Mouse (Mus musculus) myocyte (in vitro differentiated cells): ENCODE data around the gene Extl2. TPM values are rescaled to one million over a fixed set of nuclear protein-coding genes. Genes with fewer than 3 reads are reported as not detected.

Experiments
- H3K27me3 ChIP-seq: one replicate; pipeline ENCODE4 v1.6.1; 2011; ENCODE audit not compliant: control insufficient read depth, insufficient read depth, insufficient read length
- H3K36me3 ChIP-seq: one replicate; pipeline ENCODE4 v1.6.1; 2011; ENCODE audit not compliant: control insufficient read depth, insufficient read depth
- H3K4me2 ChIP-seq: one replicate; pipeline ENCODE4 v1.6.1; 2011; ENCODE audit warnings: low read depth, control low read depth
- H3K4me3 ChIP-seq: one replicate; pipeline ENCODE4 v1.5.1; 2011; ENCODE audit warnings: mild to moderate bottlenecking, control low read depth, moderate library complexity
- H3K79me2 ChIP-seq: one replicate; pipeline ENCODE4 v1.6.1; 2011; ENCODE audit not compliant: control insufficient read depth, insufficient read depth
- H3ac ChIP-seq: one replicate; pipeline ENCODE4 v1.6.1; 2011; ENCODE audit not compliant: control insufficient read depth, insufficient read length
- CEBPB ChIP-seq: IDR thresholded peaks from 2 replicates; pipeline ENCODE4 v1.6.1; 2011; ENCODE audit warnings: mild to moderate bottlenecking, moderate library complexity; ENCODE audit not compliant: poor library complexity, insufficient read depth, severe bottlenecking
- E2F4 ChIP-seq: IDR thresholded peaks from one replicate; pipeline ENCODE4 v1.6.1; 2011; ENCODE audit warnings: mild to moderate bottlenecking, control low read depth, moderate library complexity; ENCODE audit not compliant: insufficient read depth
- MAX ChIP-seq: IDR thresholded peaks from one replicate; pipeline ENCODE4 v1.6.1; 2011; ENCODE audit warnings: low read depth, mild to moderate bottlenecking, control low read depth
- MYOD1 ChIP-seq, 3 experiments: IDR thresholded peaks; one replicate each; pipeline ENCODE4 v1.6.1; 2011; ENCODE audit warnings: control low read depth in 2 of 3, low read depth in 2 of 3, mild to moderate bottlenecking in 2 of 3, moderate library complexity in 1 of 3; ENCODE audit not compliant: insufficient read length in 2 of 3, control insufficient read depth in 1 of 3
- MYOG ChIP-seq, 3 experiments: IDR thresholded peaks; one replicate each; pipeline ENCODE4 v1.6.1; 2011; ENCODE audit warnings: control low read depth in 2 of 3, low read depth in 2 of 3, mild to moderate bottlenecking in 2 of 3; ENCODE audit not compliant: insufficient read length in 2 of 3, control insufficient read depth in 1 of 3, insufficient read depth in 1 of 3
- POLR2A ChIP-seq: IDR thresholded peaks from one replicate; pipeline ENCODE4 v1.6.1; 2011; ENCODE audit warnings: low read depth, mild to moderate bottlenecking, control low read depth, moderate library complexity; ENCODE audit not compliant: insufficient read length
- POLR2AphosphoS2 ChIP-seq: IDR thresholded peaks from one replicate; pipeline ENCODE4 v1.6.1; 2011; ENCODE audit warnings: low read depth, control low read depth; ENCODE audit not compliant: insufficient read length
- REST ChIP-seq: IDR thresholded peaks from one replicate; pipeline ENCODE4 v1.6.1; 2011; ENCODE audit warnings: mild to moderate bottlenecking, control low read depth, moderate library complexity; ENCODE audit not compliant: insufficient read depth, insufficient read length
- SRF ChIP-seq: IDR thresholded peaks from one replicate; pipeline ENCODE4 v1.6.1; 2011; ENCODE audit warnings: low read depth; ENCODE audit not compliant: control insufficient read depth, insufficient read length
- TCF12 ChIP-seq: IDR thresholded peaks from one replicate; pipeline ENCODE4 v1.6.1; 2011; ENCODE audit warnings: mild to moderate bottlenecking, control low read depth; ENCODE audit not compliant: poor library complexity, insufficient read depth, severe bottlenecking
- TCF3 ChIP-seq: IDR thresholded peaks from one replicate; pipeline ENCODE4 v1.6.1; 2011; ENCODE audit warnings: low read depth, control low read depth; ENCODE audit not compliant: insufficient read length
- USF1 ChIP-seq: IDR thresholded peaks from one replicate; pipeline ENCODE4 v1.6.1; 2011; ENCODE audit warnings: low read depth, mild to moderate bottlenecking, control low read depth, moderate library complexity
- polyA plus RNA-seq: library from polyadenylated mRNA; unstranded; fragments of >200 nt; fragmentation: generic; extraction: Trizol; gene quantifications from one replicate; pipeline ENCODE4 v1.2.1, GENCODE M21; 2012; ENCODE audit warnings: missing spikeins

The Extl2 gene
- polyA plus RNA-seq, 1 experiment = 9.4 TPM

DNA sequence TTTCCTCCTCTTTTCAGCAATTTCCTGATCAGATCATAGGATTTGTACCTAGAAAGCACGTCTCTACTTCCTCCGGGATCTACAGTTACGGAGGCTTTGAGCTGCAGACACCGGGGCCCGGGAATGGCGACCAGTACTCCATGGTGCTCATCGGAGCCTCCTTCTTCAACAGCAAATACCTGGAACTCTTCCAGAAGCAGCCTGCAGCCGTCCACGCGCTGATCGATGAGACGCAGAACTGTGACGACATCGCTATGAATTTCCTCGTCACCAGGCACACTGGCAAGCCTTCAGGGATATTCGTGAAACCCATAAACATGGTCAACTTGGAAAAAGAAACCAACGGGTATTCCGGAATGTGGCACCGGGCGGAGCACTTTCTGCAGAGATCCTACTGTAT is 19.7 kb downstream of the Extl2 start:
- H3K27me3 ChIP-seq = no peaks in the 10 kb centered on the region
- H3K79me2 ChIP-seq = no peaks in the 10 kb centered on the region
- H3K36me3 ChIP-seq = peaks cover 12% of the 10 kb centered on the region
- H3K4me2 ChIP-seq = no peak overlapping the region
- no peak overlapping the region for H3ac ChIP-seq
- H3K4me3 ChIP-seq = no peak overlapping the region
- TF ChIP-seq MYOD1 (IDR thresholded peaks at IDR 0.05; ENCODE audit: control insufficient read depth in 1 of 3, insufficient read length in 2 of 3, low read depth in 2 of 3) = no peak
- TF ChIP-seq TCF3 = no peak
- no peak for TF ChIP-seq CEBPB
- no peak for TF ChIP-seq POLR2A
- TF ChIP-seq REST = no peak
- no peak for TF ChIP-seq MYOG (IDR thresholded peaks at IDR 0.05; ENCODE audit: control insufficient read depth in 1 of 3, insufficient read depth in 1 of 3, insufficient read length in 2 of 3, low read depth in 2 of 3)
- no peak for TF ChIP-seq TCF12
- TF ChIP-seq SRF = no peak
- no peak for TF ChIP-seq E2F4
- TF ChIP-seq POLR2AphosphoS2 = no peak
- no peak for TF ChIP-seq USF1
- no peak for TF ChIP-seq MAX

DNA sequence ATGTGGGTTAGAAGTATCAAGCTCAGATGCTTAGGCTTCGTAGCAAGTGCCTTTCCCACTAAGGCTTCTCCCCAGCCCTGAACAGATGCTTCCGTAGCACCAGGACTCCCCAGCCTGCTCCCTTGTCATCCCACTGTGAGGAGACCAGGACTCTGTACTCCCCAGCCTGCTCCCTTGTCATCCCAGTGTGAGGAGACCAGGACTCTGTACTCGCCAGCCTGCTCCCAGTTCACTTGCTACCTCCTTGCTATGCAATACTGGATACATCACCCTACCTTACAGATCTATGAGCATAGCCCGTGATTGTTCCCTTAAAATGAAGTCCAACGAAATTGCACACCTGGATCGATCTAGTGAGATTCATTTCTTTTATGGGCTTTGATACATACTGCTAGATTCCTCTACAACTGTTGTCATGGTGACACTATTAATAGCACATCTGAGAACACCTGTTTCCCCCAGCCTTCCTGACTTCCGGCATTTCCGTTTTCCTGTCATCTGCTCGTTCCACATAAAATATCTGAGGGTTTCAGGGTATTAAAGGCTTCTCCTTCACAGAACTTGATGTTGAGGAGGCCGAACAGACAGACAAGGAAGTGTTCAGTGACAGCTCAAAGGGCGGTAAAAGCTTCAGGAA is 23.0 kb downstream of the Extl2 start:
- no peak overlapping the region for H3K4me2 ChIP-seq
- no peaks in the 10 kb centered on the region for H3K79me2 ChIP-seq
- H3K27me3 ChIP-seq = no peaks in the 10 kb centered on the region
- no peak for TF ChIP-seq POLR2AphosphoS2
- TF ChIP-seq TCF3 = no peak
- no peak for TF ChIP-seq USF1
- TF ChIP-seq CEBPB = no peak
- TF ChIP-seq SRF = no peak
- peak in 1 of 3 experiments; percentile 27 for TF ChIP-seq MYOD1 (IDR thresholded peaks at IDR 0.05; ENCODE audit: control insufficient read depth in 1 of 3, insufficient read length in 2 of 3, low read depth in 2 of 3)
- H3K4me3 ChIP-seq = no peak overlapping the region
- H3ac ChIP-seq = no peak overlapping the region
- peaks cover 12% of the 10 kb centered on the region for H3K36me3 ChIP-seq

DNA sequence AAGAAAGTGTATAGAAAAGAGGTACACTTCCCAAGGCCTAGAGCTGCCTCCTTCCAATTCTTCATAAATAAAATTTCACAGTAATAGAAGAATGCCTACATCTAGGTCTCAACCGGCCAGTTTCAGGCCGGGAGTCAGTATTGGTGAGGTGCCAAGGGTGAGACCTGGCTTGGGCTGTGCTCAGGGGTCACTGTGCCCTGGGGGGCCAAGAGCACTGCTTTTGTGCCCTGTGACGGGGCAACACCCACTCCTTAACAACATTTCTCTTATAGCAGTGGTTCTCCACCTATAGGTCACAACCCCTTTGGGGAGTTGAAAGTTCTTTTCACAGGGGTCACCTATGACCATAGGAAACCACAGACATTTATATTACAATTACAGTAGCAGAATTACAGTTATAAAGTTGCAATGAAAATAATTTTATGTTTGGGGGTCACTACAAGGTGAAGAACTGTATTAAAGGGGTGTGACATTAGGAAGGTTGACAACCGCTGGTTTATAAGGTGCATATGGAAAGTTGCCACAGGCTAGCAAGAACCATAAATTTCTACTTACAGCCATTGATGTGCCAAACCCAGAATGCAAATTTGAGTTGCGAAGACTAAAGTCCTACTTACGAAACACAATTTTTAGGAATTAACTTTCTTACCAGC is 26.1 kb downstream of the Extl2 start:
- Histone ChIP-seq H3ac (no peak overlapping the region), H3K4me2 (no peak overlapping the region), H3K4me3 (no peak overlapping the region), H3K27me3 (no peaks in the 10 kb centered on the region), H3K36me3 (peaks cover 5% of the 10 kb centered on the region), H3K79me2 (no peaks in the 10 kb centered on the region)
- TF ChIP-seq MYOG (IDR thresholded peaks at IDR 0.05; ENCODE audit: control insufficient read depth in 1 of 3, insufficient read depth in 1 of 3, insufficient read length in 2 of 3, low read depth in 2 of 3) = no peak
- no peak for TF ChIP-seq REST
- no peak for TF ChIP-seq E2F4
- no peak for TF ChIP-seq POLR2A
- TF ChIP-seq TCF3 = no peak
- TF ChIP-seq CEBPB = no peak
- TF ChIP-seq SRF = no peak
- TF ChIP-seq MYOD1 (IDR thresholded peaks at IDR 0.05; ENCODE audit: control insufficient read depth in 1 of 3, insufficient read length in 2 of 3, low read depth in 2 of 3) = no peak
- TF ChIP-seq MAX = no peak

GRCm38 (mm10) chr3:116033871-116034222 is 26.6 kb downstream of the Extl2 start:
- no peak overlapping the region for H3K4me2 ChIP-seq
- H3ac ChIP-seq = no peak overlapping the region
- H3K4me3 ChIP-seq = no peak overlapping the region
- H3K27me3 ChIP-seq = no peaks in the 10 kb centered on the region
- TF ChIP-seq MYOG (IDR thresholded peaks at IDR 0.05; ENCODE audit: control insufficient read depth in 1 of 3, insufficient read depth in 1 of 3, insufficient read length in 2 of 3, low read depth in 2 of 3) = no peak
- TF ChIP-seq TCF3 = no peak
- no peak for TF ChIP-seq CEBPB
- TF ChIP-seq E2F4 = no peak
- TF ChIP-seq TCF12 = no peak
- no peak for TF ChIP-seq REST
- no peak for TF ChIP-seq MAX
- TF ChIP-seq POLR2AphosphoS2 = no peak
- no peak for TF ChIP-seq USF1
- no peak for TF ChIP-seq MYOD1 (IDR thresholded peaks at IDR 0.05; ENCODE audit: control insufficient read depth in 1 of 3, insufficient read length in 2 of 3, low read depth in 2 of 3)
- no peak for TF ChIP-seq POLR2A
- no peak for TF ChIP-seq SRF
- H3K79me2 ChIP-seq = no peaks in the 10 kb centered on the region
- peaks cover under 1% of the 10 kb centered on the region for H3K36me3 ChIP-seq
